Mouse (Mus musculus): Measurements from ENCODE around the gene Wee1. TPM values are rescaled to one million over a fixed set of nuclear protein-coding genes. Genes with fewer than 3 reads are reported as not detected.
"Not testable (repeated sequence)": the region's sequence is repeated elsewhere in the genome, so short reads cannot be mapped to it uniquely, and the experiment has no call there.

The Wee1 gene
- total RNA-seq, 2 experiments from 2014 or later = 10.3 to 12.2 TPM

DNA sequence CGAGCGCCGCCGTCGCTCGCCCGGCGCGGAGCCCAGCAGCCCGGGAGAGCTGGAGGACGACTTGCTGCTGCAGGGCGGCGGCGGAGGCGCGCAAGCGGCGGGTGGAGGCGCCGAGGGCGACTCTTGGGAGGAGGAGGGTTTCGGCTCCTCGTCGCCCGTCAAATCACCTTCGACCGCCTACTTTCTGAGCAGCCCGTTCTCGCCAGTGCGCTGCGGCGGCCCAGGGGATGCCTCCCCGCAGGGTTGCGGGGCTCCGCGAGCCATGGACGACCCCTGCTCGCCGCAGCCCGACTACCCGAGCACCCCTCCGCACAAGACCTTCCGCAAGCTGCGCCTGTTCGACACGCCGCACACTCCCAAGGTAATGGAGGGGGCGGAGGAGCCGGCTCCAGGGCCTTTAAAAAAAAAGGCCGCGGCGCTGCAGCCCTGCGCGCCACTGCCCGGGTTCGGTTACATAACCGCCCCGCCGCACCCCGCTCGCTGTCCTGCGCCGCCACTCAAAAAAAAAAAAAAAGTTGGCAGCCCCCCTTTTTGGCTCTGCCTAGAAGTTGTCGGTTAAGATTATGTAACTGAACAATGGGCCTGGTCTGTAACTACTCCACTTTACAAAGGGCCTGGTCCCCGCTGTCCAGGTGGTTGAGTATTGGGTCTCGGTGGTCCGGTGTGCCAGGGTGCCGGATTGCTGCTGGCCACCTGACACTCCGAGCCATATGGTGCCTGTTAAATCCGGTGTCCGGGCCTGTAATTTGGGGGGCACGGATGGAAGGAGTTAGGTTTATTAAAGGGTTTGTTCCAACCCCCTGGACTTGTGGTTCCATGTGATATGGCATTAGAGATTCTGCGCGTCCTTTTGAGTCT is 948 bp downstream of the Wee1 start:
- peak; percentile 80 to 86 for DNase-seq

DNA sequence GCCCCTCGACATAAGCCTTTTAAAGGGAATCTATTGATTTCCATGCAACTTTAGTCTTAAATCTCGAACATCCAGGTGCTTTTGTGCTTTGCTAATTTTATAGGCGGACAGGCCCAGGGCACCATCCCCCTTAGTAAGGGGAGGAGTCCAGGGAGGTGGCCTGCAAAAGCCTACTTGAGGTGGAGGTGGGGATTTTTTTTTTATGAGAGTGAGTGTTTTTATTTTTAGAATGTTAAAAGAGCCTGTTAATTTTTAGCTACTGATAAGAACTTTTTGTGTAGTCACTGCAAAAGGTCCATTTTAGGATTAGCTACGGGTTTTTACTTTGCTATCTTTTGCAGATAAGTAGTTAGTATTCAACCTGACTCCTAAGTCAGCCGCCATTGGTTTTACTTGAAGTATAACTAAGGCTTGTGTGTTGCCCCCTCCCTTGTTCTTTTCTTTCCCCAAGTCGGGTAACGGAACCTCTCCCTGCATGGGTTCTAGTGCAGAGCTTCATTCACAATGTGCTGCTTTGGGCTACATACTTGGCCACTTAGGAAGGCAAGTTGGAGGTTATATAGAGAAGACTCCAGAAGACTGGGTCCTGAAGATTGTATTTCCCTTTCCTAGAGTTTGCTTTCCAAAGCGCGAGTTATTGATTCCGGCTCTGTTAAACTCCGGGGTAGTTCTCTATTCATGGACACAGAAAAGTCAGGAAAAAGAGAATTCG is 2.2 kb downstream of the Wee1 start:
- peak in 1 of 2 experiments; percentile 41 for DNase-seq

DNA sequence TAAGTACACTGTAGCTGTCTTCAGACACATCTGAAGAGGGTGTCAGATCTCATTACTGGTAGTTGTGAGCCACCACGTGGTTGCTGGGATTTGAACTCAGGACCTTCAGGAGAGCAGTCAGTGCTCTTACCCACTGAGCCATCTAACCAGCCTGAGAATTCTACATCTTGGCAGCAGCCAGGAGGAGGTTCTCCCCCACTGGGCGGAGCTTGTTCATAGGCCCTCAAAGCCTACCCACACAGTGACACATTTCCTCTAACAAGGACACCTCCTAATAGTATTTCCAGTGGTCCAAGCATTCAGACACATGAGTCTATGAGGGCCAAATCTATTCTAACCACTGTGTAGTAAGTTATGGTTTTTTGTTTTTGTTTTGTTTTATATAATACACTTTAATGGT is 6.7 kb downstream of the Wee1 start:
- DNase-seq = no peak

DNA sequence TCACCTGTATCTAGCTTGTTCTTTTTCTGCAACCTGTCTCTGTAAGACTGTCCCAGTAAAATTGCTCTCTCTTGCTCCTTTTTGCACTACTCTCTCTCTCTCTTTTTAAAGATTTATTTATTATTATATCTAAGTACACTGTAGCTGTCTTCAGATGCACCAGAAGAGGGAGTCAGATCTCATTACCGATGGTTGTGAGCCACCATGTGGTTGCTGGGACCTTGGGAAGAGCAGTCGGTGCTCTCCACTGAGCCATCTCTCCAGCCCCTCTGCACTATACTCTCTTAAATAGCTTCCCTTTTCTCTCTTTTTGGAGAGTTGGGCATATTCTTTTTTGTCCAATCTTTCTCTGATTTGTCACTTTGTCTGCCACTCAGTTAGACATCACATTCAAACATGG is 10.4 kb downstream of the Wee1 start:
- not testable (repeated sequence) for DNase-seq

DNA sequence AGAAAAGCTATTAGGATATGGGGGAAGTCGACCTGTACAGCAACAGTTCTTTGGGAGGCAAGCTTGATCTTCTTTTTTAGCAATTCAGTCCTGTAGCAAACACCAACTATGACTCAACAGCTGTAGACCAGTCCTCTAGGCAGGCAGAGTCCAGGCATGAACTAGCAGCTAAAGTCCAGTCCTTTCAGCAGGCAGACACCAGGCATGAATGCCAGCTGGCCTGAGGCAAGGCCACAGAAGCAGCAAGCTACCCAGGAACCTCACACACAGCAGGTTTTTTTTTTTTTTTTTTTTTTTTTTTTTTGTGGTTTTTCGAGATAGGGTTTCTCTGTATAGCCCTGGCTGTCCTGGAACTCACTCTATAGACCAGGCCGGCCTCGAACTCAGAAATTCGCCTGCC is 12.1 kb downstream of the Wee1 start:
- peak; percentile 32 to 59 for DNase-seq

DNA sequence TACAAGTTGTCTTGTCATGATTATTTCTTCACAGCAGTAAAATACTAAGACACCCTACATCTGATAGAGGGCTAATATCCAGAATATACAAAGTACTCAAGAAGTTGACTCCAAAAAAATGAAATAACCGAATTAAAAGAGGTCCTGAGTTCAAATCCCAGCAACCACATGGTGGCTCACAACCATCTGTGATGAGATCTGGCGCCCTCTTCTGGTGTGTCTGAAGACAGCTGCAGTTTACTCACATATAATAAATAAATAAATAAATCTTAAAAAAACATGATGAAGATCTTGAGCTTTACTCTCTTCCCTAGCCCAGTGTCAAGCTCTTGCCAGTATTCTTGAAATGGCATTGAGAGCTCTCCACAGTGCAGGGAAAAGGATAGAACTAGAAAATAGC is 16.7 kb downstream of the Wee1 start:
- no peak for DNase-seq

DNA sequence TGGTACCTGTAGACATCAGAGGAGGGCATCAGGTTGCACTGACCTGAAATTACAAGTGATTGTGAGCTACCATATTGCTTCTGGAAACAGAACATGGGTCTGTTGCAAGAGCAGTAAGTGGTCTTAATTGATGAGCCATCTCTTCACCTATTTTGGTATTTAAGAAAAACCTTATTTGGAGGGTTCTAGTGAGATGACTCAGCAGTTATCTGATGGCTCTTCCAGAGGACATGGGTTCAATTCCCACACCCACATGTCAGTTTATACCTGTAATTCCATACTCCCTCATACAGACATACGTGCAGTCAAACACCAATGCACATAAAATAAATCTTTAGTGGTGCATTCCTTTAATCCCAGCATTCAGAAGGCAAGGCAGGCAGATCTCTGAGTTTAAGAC is 22.0 kb downstream of the Wee1 start:
- DNase-seq = no peak

DNA sequence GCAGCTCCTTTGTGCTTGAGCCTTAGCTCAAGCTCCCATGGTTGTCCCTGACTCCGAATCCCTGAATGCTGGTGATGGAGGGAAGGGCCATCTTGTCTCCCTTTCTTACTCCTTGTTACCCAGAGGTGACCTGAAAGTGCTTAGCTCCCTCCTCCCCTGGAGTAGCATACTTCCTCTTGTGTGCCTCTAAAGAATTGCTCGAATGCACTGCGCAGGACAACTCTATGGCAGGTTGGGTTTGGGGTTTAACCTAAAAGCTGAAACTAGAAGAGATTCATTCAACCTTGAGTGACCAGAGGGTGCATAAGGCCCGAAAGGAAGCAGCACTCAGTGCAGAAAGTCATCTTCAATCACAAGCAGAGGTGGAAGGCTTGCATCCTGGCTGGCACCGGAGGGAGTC is 31.0 kb downstream of the Wee1 start:
- DNase-seq = no peak

DNA sequence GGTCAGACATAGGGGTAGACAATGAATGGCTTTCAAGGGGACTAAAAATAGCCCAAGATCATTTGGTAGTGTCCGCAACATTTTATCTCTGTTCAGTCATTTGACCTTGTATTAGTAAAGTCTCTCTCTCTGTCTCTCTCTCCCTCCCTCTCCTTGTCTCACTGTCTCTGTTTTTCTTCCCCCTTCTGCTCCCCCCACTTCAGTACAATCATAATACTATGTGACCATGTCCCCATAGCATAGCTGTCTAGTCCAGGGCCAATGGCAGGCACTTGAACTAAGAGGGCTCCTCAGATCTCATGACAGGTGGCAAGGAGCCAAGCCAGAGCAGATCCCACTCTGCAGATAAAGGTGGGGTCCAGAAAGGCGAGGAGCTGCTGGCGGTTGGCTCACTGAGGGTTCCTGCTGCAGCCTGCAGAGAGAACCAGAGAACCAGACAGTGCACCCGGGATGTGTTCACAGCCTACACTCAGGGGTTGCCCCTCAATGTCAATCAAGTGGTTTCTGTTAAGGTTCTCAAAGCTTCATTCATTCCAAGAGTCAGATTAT is 34.9 kb downstream of the Wee1 start:
- DNase-seq = peak; percentile 33 to 51

DNA sequence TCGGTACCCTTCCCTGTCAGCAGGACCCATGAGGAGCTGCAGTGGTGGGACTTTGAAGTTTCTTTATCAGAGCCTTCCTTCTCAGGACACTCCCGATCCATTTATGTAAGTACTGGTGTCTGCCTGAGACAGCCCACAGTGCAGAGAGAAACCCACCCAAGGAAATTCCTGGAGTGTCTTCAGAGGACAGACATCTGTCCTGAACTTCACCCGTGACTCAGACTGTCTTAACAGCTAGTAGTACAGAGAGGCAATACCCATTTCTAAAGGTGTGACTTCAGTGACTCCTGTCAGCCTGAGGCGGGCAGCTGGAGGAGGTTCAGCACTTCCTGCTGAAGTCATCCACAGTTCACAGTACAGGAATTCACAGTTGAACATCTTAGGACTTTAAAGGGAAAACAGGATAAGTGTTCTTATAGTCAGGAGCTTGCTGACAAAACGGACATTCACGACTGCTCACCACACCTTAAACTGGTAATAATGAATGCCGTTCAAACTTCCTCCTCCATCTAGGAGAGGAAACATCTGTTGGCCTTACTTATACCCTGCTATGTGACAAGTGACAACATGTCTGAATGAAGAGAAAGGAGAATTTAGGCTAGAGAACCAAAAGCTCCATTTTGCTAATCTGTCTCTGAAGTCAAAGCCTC is 35.5 kb downstream of the Wee1 start:
- DNase-seq = peak in 1 of 2 experiments; percentile 7

DNA sequence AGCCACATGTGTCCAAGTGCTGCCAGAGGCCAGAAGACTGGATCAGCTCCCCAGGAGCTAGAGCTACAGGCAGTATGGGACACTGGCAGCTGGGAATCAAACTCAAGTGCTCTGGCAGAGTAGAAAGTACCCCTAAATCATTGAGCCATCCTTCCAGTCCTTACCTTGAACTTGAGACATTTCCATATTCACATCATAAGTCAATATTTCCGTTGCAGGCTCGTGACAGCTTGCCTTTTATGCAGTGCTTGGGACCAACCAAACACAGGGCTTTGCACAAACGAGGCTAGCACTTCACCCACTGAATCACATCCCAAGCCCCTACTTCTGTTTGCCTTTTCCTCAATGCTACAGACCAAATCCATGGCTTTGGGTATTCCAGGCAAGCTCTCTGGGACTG is 36.2 kb downstream of the Wee1 start:
- DNase-seq = peak in 1 of 2 experiments; percentile 7

DNA sequence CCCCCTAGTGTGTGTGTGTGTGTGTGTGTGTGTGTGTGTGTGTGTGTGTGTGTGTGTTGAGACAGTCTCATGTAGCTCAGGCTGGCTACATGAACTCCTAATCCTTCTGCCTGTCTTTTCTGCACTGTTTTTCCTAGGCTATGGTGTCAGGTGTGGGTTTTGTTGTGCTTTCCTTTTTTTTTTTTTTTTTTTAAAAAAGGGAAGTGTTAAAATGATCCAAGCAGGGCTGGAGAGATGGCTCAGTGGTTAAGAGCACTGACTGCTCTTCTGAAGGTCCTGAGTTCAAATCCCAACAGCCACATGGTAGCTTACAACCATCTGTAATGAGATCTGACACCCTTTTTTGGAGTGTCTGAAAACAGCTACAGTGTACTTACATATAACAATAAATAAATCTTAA is 38.3 kb downstream of the Wee1 start:
- DNase-seq = not testable (repeated sequence)

DNA sequence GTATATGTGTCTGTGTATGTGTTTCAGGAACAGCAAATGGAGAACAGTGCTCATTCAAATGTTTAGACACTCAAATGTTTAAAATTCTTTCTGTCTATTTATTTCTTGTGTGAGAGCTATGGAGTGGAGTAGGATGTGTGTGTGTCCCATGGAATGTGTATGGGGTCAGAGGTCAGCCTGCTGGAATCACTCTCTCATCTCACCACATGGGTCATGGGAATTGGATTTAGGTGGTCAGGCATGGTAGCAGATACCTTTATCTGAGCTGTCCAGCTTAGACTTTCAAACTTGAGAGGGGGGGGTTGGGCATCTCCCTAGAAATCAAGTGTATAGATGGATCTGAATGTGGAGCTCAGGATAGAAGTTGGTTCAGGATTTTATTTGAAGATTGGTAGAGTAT is 38.8 kb downstream of the Wee1 start:
- DNase-seq = no peak

DNA sequence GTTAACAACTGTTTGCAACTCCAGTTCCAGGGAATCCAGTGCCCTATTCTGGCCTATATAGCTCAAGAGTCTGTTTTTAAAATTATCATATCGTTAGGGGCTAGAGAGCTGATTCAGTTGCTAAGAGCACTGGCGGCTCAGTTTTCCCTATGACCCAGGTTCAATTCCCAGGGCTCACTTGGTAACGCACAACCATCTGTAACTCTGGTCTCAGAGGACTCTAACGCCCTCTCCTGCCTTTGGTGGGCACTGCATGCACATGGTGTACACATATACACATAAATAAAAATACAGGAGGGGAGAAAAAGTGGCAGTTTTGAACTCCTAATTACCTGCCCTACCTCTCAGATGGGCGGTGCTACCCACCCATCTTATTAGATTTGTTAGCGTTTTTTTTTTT is 41.2 kb downstream of the Wee1 start:
- peak in 1 of 2 experiments; percentile 7 for DNase-seq

DNA sequence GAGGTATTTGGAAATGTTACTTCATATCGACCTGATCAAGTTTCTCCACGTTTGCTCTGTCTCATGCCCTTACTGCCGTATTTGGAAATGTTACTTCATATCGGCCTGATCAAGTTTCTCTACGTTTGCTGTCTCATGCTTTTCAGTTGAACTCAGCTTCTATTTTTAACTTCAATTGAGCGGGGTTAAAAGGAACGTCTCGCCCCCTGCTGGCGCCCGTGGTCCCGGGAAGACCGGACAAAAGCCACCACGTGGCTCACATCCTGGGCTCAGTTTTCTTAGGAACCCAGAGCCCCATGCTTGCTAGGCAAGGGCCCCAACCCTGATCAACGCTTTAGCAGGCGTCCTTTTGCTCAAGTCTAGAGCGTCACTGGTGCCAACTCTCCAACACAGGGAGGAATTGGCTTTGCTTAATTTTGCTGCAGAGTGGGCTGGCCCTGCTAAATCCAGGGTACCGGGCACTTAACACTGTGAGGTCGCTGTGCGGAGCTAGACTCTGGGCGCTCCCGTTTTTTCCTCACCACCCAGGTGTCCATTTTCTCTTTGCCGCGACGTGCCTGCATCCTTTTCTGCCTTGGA is 42.3 kb downstream of the Wee1 start:
- DNase-seq = peak; percentile 91 to 93

DNA sequence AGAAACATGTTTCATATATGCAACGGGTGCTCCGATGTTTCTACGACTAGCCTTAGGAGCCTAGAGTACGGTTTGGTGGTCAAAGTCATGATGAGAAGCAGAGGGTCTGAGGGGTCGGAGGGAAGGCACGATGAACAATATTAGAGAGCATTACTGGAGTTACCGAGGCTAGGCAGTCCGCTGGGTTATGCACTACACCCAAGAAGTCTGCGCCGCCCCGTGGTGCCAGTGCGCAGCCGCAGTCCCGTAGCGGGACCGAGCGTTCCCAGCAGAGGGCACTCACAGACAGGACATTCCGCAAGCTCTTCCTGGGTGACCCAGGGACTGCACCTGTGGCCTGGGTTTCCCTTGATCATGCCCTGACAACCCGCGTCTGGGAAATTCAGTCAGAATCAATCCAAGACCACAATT is 42.9 kb downstream of the Wee1 start:
- peak; percentile 95 for DNase-seq

DNA sequence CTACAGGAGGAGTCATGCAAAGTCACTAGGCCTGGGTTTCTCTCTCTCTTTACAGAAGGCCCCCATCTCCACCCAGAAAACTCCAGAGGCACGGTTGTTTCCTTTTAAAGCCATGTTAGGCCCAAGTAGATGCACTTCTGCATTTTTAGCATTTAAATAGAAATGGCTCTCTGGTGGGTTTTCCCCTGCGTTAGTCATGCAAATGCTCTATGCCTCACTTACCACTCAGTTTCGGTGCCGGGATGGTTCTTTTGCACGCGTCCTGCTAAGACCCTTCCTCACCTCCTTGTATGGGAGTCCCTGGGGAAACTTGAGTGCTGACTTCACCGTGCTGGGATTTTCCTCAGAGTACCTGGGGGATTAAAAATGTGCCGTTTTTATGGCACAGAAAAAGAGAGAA is 44.4 kb downstream of the Wee1 start:
- peak in 1 of 2 experiments; percentile 5 for DNase-seq

DNA sequence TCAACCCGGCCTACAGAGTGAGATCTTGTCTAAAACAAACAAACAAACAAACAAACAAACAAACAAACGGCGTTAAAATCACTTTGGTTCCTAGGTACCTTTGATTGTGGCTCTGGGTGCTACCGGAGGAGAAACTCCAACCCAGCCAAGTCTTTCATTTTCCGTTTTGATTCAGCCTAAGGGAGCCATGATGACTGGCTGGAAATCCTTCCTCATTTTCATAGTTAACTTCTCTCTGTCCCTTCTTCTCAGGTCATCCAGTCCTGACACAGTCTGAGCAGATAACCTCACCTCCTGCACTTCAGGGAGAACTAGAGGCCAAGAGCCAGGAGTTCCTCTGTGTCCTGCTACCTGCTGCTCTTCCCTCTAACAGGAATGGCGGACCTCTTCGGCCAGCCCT is 57.4 kb downstream of the Wee1 start:
- DNase-seq = no peak

DNA sequence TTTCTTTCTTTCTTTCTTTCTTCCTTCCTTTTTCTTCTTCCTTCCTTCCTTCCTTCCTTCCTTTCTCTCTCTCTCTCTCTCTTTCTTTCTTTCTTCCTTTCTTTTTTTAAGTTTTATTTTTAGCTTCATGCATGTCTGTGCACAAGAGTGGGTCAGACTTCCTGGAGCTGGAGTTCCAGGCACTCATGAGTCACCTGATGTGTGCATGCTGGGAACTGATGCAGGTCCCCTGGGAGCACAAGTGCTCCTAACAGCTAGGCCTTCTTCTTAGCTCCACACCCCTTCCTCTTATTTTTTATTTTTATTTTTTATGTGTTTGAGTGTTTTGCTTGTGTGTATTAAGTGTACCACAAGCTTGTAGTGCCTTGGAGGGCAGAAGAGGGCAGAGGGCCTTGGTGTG is 58.8 kb downstream of the Wee1 start:
- no peak for DNase-seq

DNA sequence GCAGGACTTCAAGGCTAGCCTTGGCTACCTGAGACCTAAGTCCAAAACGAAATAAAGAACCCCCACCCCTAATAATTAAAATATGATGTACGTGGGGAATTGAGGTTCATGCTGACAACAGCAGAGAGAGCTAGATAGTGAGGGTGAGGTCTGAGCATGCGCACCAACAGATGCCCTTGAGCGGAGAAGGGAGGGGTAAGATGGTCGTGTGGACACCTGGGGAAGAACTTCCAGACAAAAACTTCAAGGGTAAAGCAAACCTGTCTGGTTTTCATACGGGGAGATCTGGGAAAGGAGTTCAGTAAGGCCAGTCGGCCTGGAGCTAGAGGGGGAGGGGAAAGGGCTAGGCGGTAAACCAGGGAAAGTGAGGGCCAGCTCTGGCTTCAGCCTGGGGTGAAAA is 59.6 kb downstream of the Wee1 start:
- DNase-seq = no peak

DNA sequence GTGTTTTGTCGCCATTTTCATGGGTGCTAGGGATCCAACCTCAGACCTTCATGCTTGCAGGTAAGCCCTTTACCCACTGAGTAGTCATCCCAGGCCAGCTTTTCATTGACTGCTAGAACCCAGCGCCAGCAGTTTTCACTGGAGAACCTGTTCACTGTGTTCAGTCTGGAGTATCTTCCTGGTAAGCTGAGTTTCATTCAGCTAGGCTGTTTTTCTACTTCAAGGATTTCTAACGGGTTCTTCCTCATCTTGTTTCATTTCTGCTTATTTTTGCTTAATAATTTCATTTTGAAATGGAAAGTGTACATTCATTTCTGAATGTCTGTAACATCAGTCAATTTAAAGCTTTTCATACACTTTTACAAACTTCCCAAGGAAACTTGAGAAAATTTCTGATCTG is 62.8 kb downstream of the Wee1 start:
- DNase-seq = no peak

DNA sequence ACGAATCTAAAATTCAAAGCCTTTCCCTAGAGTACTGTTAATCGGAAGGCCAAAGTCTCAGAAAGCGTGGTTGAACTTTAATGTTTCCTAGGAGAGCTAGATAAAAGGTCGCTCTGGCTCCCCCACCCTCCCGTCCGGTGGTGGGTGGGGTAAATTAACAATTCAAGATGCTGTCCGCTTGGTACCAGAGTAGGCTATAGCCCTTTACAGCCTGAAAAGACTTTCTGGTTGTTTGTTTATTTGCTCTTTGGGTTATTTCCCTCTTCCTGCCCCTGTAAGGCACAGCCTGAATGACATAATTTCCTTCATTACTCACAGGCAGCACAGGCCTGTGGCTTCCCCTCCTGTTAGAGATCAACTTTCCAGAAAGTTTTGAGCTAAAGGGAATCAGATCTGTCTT is 68.1 kb downstream of the Wee1 start:
- peak in 1 of 2 experiments; percentile 3 for DNase-seq
